Mouse (Mus musculus): ENCODE measurements around the gene Dgcr6.
A peak's percentile ranks its signal among the peaks of the same experiment; 100 is the strongest.
"Not testable (repeated sequence)": the region's sequence is repeated elsewhere in the genome, so short reads cannot be mapped to it uniquely, and the experiment has no call there.

Gene Dgcr6

GRCm38 (mm10) chr16:18052731-18053202 lies at the start of gene Dgcr6:
Gene Dgcr6, plus strand, starts transcription at chr16:18052860.
- DNase-seq (ENCODE audit: low read depth): peak; percentile 62

GRCm38 (mm10) chr16:18004589-18004988 lies 48.1 kb upstream of the Dgcr6 start:
- DNase-seq (ENCODE audit: low read depth): no peak

DNA sequence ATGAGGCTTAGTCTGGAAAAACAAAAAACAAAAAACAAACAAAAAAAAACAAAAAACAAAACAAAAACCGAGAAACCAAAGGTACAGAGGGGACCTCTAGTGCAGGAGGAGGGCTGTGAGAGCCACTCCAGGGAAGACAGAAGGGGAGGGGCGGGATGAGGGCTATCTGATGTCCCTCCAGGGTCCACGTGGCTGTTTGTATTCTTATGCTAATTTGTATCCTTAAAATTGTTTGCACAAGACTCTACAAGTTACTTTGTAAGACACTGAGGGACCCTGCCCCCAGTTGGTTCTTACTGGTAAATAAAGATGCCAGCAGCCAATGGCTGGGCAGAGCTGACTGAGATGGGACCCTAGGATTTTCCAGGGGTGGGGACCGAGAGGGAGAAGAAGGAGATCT lies 45.6 kb upstream of the Dgcr6 start:
- DNase-seq (ENCODE audit: low read depth): no peak

GRCm38 (mm10) chr16:18011101-18011500 lies 41.6 kb upstream of the Dgcr6 start:
- no peak for DNase-seq (ENCODE audit: low read depth)

DNA sequence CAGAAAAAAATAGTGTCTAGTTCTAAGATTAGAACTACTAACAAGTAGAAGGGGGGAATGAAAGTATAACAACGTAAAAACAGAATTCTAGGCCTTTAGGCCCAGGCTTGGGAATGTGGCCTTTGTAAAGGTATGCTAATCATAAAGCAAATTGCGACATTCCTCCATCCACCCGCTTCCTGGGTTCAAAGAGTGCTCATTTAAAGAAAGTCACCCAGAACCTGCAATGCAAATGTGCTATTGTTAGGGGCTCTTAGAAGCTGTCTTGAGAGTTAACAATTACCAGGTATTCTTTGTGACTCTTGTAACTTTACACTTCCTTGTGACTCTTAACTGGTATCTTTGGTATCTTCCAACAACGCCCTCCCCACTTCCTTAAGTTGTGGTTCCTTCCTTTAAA lies 36.2 kb upstream of the Dgcr6 start:
- DNase-seq (ENCODE audit: low read depth): not testable (repeated sequence)

- no peak for DNase-seq (ENCODE audit: low read depth)
Measured at GRCm38 (mm10) chr16:18022780-18023557, 29.7 kb upstream of the Dgcr6 start.

DNA sequence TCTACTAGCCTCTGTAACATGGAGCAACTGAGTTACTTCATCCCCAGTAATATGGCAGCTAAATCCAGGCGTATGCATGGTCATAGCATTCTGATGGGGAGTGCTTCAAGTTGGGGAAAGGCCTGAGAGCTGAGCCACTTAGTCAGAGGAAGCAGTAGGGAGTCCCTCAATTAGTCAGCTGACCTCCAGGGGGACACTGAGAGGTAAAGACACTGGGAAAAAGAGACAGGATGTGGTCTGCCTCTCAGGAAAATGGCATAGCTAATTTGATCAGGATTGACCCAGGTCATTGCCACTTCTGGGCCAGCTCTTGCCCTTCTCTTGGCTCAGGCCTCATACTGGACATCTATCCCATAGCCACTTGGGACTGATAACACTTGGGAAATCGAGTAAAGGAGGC lies 25.3 kb upstream of the Dgcr6 start:
- DNase-seq (ENCODE audit: low read depth): no peak

- peak; percentile 29 for DNase-seq (ENCODE audit: low read depth)
Measured at GRCm38 (mm10) chr16:18031752-18032151, 20.9 kb upstream of the Dgcr6 start.

DNA sequence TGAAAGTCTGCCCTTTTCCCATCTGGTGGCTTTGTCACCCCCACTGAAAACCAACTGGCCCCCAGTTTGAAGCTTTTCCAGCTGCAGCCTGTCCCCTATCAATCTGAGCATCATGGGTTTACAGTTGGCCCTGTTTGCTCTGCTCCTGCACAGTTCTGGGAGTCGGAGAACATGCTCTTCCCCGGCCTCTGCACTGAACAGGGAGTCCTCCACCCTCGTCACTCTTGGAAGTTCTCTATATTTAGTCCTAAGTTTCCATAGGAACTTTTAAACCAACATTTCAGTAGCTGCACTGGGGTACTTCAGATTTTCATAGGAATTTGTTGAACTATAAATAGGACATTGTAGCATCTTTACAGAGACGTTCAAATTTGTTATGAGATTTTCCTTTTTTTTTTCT lies 19.4 kb upstream of the Dgcr6 start:
- no peak for DNase-seq (ENCODE audit: low read depth)

GRCm38 (mm10) chr16:18034286-18034685 lies 18.4 kb upstream of the Dgcr6 start:
- DNase-seq (ENCODE audit: low read depth): no peak

DNA sequence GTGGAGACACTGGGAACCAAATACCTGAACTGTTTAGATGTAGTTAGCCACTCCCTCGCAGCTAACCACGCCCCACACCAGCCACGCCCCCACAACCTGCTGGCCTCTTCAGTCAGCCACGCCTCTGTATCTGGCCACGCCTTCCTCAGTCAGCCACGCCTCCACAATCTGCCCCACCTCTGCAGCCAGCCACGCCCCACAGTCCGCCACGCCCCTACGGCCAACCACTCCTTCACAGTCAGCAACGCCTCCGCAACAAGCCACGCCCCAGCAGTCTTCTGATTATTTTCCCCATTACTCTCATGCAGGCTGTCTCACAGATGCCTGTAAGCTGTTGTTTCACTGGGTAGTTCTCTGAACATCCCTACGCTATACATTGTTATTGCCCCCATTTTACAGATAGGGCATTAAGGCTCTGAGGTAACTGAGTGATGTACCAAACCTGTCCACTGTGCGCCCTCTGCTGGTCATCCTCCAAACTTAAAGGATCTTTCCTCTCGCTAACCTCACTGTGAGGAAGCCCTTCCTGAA lies 16.2 kb upstream of the Dgcr6 start:
- peak; percentile 64 for DNase-seq (ENCODE audit: low read depth)

- DNase-seq (ENCODE audit: low read depth): no peak
Measured at GRCm38 (mm10) chr16:18037025-18037424, 15.6 kb upstream of the Dgcr6 start.

GRCm38 (mm10) chr16:18044991-18045390 lies 7.7 kb upstream of the Dgcr6 start:
- no peak for DNase-seq (ENCODE audit: low read depth)

DNA sequence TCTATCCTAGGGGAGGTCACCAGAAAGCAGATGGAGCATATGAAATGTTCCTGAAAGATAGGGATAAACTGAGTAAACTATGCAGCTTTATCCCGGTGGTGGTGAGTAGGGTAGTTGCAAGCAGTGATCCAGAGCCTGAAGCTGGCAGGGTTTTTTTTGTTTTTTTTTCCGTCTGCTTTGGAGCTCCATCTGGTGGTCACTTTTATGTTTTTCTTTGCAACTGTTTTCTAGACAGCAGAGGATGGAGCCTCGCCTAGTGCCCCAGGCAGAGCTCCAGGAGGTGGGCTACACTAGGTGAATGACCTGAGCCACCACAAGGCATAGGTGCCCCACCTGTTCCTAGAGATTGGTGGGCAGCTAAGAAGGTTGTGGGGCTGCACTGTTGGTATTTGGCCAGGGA lies 5.0 kb upstream of the Dgcr6 start:
- peak; percentile 56 for DNase-seq (ENCODE audit: low read depth)

DNA sequence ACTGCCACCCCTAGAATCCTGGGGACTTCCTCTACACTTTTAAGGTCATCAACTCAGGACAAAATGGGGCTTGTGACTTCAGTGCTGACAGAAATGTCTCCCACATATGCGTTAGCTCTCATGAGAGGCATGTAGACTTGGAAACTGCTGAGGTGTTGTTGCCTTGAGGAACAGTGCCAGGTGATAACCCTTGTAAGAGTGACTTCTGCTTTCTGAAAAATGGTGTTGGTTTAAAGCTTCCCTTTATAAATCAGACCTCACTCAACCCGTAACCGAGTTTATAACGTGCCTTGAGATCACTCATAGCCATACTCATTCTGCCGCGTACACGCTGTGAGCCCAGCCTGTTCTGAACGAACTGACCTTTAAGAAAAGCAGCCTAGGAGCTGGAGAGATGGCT lies 4.6 kb upstream of the Dgcr6 start:
- DNase-seq (ENCODE audit: low read depth): no peak

DNA sequence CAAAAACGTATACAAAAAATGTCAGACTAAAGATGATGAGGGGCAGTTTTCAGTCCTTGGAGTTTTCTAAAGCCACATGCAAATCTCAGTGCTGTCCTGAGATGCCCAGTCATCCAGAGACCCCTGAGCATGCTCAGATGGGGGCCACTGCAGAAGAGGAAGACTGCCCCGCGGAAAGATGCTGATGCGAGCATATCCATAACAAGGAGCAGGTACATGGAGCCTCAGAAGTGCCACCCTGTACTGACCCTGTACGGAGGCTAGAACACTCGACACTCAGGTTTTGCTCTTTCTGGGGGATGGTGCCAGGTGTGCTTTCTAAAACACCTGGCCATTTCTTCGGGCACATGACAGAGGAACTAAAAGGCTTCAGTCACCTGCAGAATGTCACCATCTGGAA lies 338 bp upstream of the Dgcr6 start:
- DNase-seq (ENCODE audit: low read depth): no peak

DNA sequence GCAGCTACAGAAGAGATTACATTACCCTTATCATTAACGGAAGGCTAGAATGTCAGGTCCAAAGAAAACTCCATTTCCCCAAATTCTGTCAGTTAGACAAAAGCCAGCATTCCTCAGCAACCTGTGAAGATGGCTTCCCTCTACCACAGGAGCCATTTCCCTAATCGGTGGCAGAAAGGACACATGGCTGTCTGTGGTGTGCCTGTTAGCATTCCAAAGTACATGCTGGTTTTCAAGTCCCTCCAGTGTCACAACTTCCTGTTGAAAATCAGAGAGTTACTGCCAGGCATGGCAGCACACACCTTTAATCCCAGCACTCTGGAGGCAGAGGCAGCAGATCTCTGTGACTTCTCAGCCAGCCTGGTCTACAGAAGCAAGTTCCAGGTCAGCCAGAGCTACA lies 3.6 kb downstream of the Dgcr6 start:
- no peak for DNase-seq (ENCODE audit: low read depth)

DNA sequence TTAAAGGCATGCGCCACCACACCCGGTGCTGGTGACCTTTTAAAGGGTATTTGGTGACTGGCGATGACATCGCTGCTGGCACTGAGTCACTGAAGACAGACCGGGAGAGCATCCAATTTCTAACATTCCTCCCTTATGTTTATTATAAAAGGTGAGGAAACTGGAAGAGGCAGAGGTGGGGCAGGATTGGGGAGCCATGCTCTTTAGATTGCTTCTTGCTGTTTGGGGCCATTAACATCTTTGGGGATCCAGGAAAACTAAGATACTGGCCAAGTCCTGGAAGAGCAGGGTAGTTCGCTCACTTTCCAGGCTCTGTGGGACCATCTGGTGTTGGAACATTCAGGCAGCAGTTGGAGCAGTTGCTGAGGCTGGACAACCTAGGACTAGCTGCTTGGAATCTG lies 5.7 kb downstream of the Dgcr6 start:
- DNase-seq (ENCODE audit: low read depth): no peak

DNA sequence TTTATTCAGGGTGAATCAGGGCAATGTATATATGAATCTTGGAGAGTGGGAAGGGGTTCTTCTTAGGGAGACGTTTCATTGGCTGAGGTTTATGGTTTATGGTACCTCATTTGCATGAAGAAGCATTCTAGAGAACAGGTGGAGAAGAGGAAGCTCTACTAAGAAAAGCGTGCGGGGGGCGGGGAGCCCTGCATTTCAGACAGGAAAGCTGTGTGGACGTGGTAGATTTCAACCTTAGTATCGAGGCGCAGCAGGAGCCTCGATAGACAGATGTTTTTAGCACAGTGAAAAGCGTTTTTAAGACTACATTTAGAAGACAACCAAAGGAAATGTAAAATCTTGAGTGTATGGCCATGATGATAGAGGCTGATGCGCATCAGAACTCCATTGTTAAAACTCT lies 6.6 kb downstream of the Dgcr6 start:
- no peak for DNase-seq (ENCODE audit: low read depth)

GRCm38 (mm10) chr16:18061201-18061600 lies 8.5 kb downstream of the Dgcr6 start:
- DNase-seq (ENCODE audit: low read depth): no peak

DNA sequence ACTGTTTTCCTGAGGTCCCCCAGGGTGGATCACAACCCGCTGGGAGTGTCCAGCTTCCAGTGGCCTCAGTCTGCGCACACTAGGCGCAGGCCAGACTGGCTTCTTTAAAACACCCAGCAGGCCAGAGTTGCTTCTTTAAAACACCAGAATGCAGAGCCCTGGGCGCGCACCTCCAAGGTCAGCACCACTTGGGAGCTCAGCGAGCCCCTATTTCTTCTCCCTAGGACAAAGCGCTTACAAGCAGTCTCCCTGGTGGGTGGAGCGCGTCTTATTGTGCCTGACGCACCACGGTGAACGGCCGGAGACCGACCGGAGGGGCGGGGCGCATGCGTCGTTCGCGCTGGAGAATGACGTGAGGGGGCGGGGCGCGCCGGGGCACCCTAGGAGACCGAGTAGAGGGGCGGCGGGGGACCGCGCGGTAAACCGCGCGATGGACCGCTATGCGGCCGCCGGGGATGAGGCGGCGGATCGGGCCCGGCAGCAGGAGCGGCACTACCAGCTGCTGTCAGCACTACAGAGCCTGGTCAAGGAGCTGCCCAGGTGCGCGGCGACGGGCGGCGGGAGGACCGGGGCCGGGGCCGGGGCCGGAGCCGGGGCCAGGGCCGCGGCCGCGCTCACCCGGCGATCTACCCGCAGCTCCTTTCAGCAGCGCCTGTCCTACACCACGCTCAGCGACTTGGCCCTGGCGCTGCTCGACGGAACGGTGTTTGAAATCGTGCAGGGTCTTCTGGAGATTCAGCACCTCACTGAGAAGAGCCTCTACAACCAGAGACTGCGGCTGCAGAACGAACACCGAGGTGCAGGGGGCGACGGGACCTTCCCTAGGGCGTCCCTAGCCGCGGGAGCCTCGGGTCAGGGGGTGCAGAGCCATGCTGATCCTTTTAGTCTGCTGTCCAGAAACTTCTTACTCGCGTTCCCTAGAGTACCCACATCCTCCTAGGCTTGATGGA lies 13.7 kb downstream of the Dgcr6 start:
- DNase-seq (ENCODE audit: low read depth): peak; percentile 86

DNA sequence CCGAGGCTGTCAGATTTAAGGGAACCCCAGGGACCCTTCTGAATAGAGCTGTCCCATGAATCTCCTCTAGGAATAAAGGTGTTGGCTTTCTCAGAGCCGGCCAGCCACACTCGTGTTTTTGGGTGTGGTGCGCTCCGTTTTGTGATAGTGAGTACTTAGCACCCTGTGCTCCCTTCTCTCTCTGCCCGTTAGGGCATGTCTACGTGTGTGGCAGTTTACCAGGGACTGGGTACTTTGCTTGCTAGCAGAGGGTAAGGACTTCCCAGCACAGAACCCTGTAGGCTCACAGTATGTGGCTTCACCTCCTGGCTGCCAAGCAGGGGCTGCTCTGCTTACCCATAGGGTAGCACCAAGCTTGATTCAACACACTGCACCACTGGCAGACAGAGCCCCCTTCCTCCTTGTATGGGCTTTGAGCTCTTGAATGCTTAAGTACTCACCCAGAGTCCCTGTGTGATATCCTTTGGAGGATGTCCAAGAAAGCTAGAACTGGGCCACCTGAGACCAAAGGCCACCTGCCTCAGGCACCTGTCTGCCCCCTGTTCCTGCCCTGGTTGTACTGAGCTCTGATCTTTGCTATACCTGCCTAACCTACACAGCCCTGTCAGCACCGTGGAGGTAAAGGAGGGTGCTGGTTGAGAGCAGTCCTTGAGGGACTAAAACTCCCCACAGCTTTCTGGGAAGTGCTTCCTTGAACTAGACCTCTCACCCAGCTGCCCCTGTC lies 16.2 kb downstream of the Dgcr6 start:
- DNase-seq (ENCODE audit: low read depth): no peak

Measured in c-Kit-positive CD71-negative TER-119-negative erythroid progenitor cells, embryonic 14.5 days (primary cell).